Mouse (Mus musculus) neural tube, embryonic 14.5 days (tissue): ENCODE measurements around the gene Rpain. TPM values are rescaled to one million over a fixed set of nuclear protein-coding genes. Genes with fewer than 3 reads are reported as not detected.

Experiments
- ATAC-seq: fragments of 200-750 bp; cut with Nextera tagmentation; 2 replicates; pipeline ENCODE4 v1.8.0; 2017; ENCODE audit warnings: low read depth, mild to moderate bottlenecking, moderate TSS enrichment, moderate library complexity
- H3K27ac ChIP-seq: fragments of 300-500 bp; sonication (generic); 2 replicates; pipeline ENCODE4 v1.5.1; 2014; ENCODE audit warnings: low read depth, mild to moderate bottlenecking, control low read depth, low read length, moderate library complexity, mixed read lengths
- H3K27me3 ChIP-seq: fragments of 300-500 bp; sonication (generic); 2 replicates; pipeline ENCODE4 v1.6.1; 2014; ENCODE audit warnings: low read length; ENCODE audit not compliant: control insufficient read depth, insufficient read depth
- H3K36me3 ChIP-seq: fragments of 300-500 bp; sonication (generic); 2 replicates; pipeline ENCODE4 v1.6.1; 2014; ENCODE audit warnings: low read length, mixed read lengths; ENCODE audit not compliant: control insufficient read depth, insufficient read depth
- H3K4me1 ChIP-seq: fragments of 300-500 bp; sonication (generic); 2 replicates; pipeline ENCODE4 v1.6.1; 2014; ENCODE audit warnings: low read length; ENCODE audit not compliant: control insufficient read depth, insufficient read depth
- H3K4me2 ChIP-seq: fragments of 300-500 bp; sonication (generic); 2 replicates; pipeline ENCODE4 v1.6.1; 2014; ENCODE audit warnings: mild to moderate bottlenecking, low read depth, low read length, control low read depth
- H3K4me3 ChIP-seq: fragments of 300-500 bp; sonication (generic); 2 replicates; pipeline ENCODE4 v1.5.1; 2014; ENCODE audit warnings: low read depth, low read length, control low read depth, mixed read lengths
- H3K9ac ChIP-seq: fragments of 300-500 bp; sonication (generic); replicated peaks from 2 replicates; pipeline ENCODE4 v1.6.1; 2014; ENCODE audit warnings: low read depth, mild to moderate bottlenecking, control low read depth, low read length, mixed read lengths
- H3K9me3 ChIP-seq: fragments of 300-500 bp; sonication (generic); 2 replicates; pipeline ENCODE4 v1.6.1; 2016; ENCODE audit warnings: low read length; ENCODE audit not compliant: control insufficient read depth
- WGBS: fragments of 180-500 bp; shearing (Covaris S2); extraction: QIAGEN DNeasy Blood & Tissue Kit; methylation state at CpG from one replicate; pipeline ENCODE4 v1.1.7; 2014; 5-methylcytosine and 5-hydroxymethylcytosine counted together
- polyA plus RNA-seq: library from polyadenylated mRNA; unstranded; fragments of >200 nt; fragmentation: Nextera tagmentation; extraction: Ambion mirVana; gene quantifications from 2 replicates; pipeline ENCODE4 v1.2.1, GENCODE M21; 2014

Gene Rpain
- polyA plus RNA-seq, 1 experiment from 2014 or later, result 64.5 TPM

- Histone ChIP-seq H3K9me3 (no peaks in the 10 kb centered on the region), H3K4me2 (no peak overlapping the region), H3K27ac (no peak overlapping the region), H3K4me3 (no peak overlapping the region), H3K27me3 (no peaks in the 10 kb centered on the region), H3K36me3 (peaks cover 45% of the 10 kb centered on the region), H3K4me1 (peaks cover 15% of the 10 kb centered on the region; the same call in 1 of the 2 replicates), H3K9ac (no peak overlapping the region)
- 72% methylated on average over 4 of the region's 4 CpGs for WGBS
- no peak for ATAC-seq
Observed at GRCm38 (mm10) chr11:70964222-70964907, 5.6 kb upstream of the Rpain start.

GRCm38 (mm10) chr11:70969271-70969794, 680 bp upstream of the Rpain start:
- Histone ChIP-seq H3K9me3 (no peaks in the 10 kb centered on the region), H3K36me3 (peaks cover 32% of the 10 kb centered on the region), H3K4me1 (peaks cover 15% of the 10 kb centered on the region; the same call in 1 of the 2 replicates), H3K9ac (peak overlapping the region; percentile 88), H3K4me3 (peak overlapping the region; percentile 89), H3K27me3 (no peaks in the 10 kb centered on the region), H3K4me2 (peak overlapping the region; percentile 90), H3K27ac (peak overlapping the region; percentile 85)
- peak; percentile 25; the same call in 1 of the 2 replicates for ATAC-seq
- under 1% methylated on average over 25 of the region's 25 CpGs for WGBS

GRCm38 (mm10) chr11:70970560-70971540, 837 bp downstream of the Rpain start:
- H3K27ac ChIP-seq, result peak overlapping the region; percentile 55; the same call in 1 of the 2 replicates
- peak overlapping the region; percentile 63 for H3K4me2 ChIP-seq
- H3K4me3 ChIP-seq, result peak overlapping the region; percentile 89
- 18% methylated on average over 24 of the region's 24 CpGs for WGBS
- peaks cover 15% of the 10 kb centered on the region; the same call in 1 of the 2 replicates for H3K4me1 ChIP-seq
- H3K9ac ChIP-seq, result peak overlapping the region; percentile 50
- no peaks in the 10 kb centered on the region for H3K9me3 ChIP-seq
- H3K36me3 ChIP-seq, result peaks cover 21% of the 10 kb centered on the region
- peak; percentile 22 for ATAC-seq
- no peaks in the 10 kb centered on the region for H3K27me3 ChIP-seq

- no peak overlapping the region for H3K4me2 ChIP-seq
- H3K9ac ChIP-seq, result no peak overlapping the region
- ATAC-seq, result no peak
- H3K27ac ChIP-seq, result no peak overlapping the region
- 70% methylated on average over 1 of the region's 1 CpGs for WGBS
- peaks cover 31% of the 10 kb centered on the region for H3K36me3 ChIP-seq
- H3K4me3 ChIP-seq, result no peak overlapping the region
- no peaks in the 10 kb centered on the region for H3K9me3 ChIP-seq
- H3K27me3 ChIP-seq, result no peaks in the 10 kb centered on the region
- H3K4me1 ChIP-seq, result peaks cover 13% of the 10 kb centered on the region; the same call in 1 of the 2 replicates
Observed at GRCm38 (mm10) chr11:70972586-70972985, 2.6 kb downstream of the Rpain start.

GRCm38 (mm10) chr11:70973947-70974346, 3.9 kb downstream of the Rpain start:
- 0 out of 2 replicates have a peak, but pooled peaks cover 3% of the 10 kb centered on the region for H3K4me1 ChIP-seq
- H3K27ac ChIP-seq, result no peak overlapping the region
- no peak for ATAC-seq
- H3K9ac ChIP-seq, result no peak overlapping the region
- peaks cover 43% of the 10 kb centered on the region for H3K36me3 ChIP-seq
- 72% methylated on average over 4 of the region's 4 CpGs for WGBS
- no peak overlapping the region for H3K4me2 ChIP-seq
- H3K27me3 ChIP-seq, result no peaks in the 10 kb centered on the region
- H3K9me3 ChIP-seq, result no peaks in the 10 kb centered on the region
- no peak overlapping the region for H3K4me3 ChIP-seq

DNA sequence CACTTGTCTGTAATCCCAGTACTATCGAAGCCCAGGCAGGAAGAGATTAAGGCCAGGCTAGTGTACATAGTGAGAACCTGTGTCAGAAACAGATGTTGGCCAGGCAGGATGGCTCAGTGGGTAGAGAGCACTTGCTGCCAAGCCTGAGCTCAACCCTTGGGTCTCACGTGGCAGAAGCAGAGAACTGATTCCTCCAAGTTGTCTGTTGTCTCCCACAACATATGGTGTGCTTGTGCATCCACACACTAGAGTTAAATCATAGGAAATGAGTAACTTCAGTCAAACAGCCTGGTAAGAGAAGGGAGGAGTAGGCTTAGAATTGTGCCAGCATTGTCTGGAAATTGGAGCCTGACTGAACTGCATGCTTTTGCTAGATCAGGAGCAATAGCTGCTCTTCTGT, 5.2 kb downstream of the Rpain start:
- no peaks in the 10 kb centered on the region for H3K4me1 ChIP-seq
- H3K4me2 ChIP-seq, result no peak overlapping the region
- no peaks in the 10 kb centered on the region for H3K27me3 ChIP-seq
- H3K9me3 ChIP-seq, result no peaks in the 10 kb centered on the region
- no peak for ATAC-seq
- no peak overlapping the region for H3K27ac ChIP-seq
- no peak overlapping the region for H3K4me3 ChIP-seq
- peaks cover 55% of the 10 kb centered on the region for H3K36me3 ChIP-seq
- 77% methylated on average over 2 of the region's 2 CpGs for WGBS
- no peak overlapping the region for H3K9ac ChIP-seq

DNA sequence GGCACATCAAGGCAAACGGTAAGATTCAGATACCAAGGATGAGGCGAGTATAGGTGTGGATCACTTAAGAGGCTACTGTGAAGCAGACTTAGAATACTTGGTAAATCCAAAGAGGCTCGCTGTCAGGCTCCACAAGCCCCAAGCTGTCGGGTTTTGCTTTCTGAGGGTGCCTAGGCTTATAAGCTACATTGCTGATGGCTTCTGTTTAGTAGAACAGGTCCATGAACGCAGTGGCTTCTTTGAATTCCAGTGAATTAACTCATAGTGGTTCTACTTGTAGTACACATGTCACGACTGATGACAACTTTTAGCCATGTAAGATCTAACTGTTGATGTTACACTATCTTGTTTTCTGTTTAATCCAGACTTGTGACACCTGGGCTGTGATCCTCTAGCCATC, 7.3 kb downstream of the Rpain start:
- 96% methylated on average over 6 of the region's 6 CpGs for WGBS

GRCm38 (mm10) chr11:70980232-70980631, 10.2 kb downstream of the Rpain start:
- H3K9ac ChIP-seq, result no peak overlapping the region

More for the DNA sequence above, 7.3 kb downstream of the Rpain start:
- H3K4me3 ChIP-seq, result no peak overlapping the region
- H3K9ac ChIP-seq, result no peak overlapping the region
- H3K9me3 ChIP-seq, result no peaks in the 10 kb centered on the region
- no peak overlapping the region for H3K4me2 ChIP-seq
- H3K4me1 ChIP-seq, result peaks cover 2% of the 10 kb centered on the region; the same call in 1 of the 2 replicates
- ATAC-seq, result no peak
- H3K27ac ChIP-seq, result no peak overlapping the region
- no peaks in the 10 kb centered on the region for H3K27me3 ChIP-seq
- peaks cover 60% of the 10 kb centered on the region for H3K36me3 ChIP-seq

More at GRCm38 (mm10) chr11:70980232-70980631, 10.2 kb downstream of the Rpain start:
- no peaks in the 10 kb centered on the region for H3K27me3 ChIP-seq
- H3K27ac ChIP-seq, result no peak overlapping the region
- H3K9me3 ChIP-seq, result no peaks in the 10 kb centered on the region
- no peak overlapping the region for H3K4me3 ChIP-seq
- ATAC-seq, result no peak
- H3K4me2 ChIP-seq, result no peak overlapping the region
- WGBS, result 79% methylated on average over 6 of the region's 6 CpGs
- H3K4me1 ChIP-seq, result peaks cover 2% of the 10 kb centered on the region; the same call in 1 of the 2 replicates
- peaks cover 49% of the 10 kb centered on the region for H3K36me3 ChIP-seq
